Mouse (Mus musculus) neural tube, embryonic 14.5 days (tissue): Measurements from ENCODE around the gene Tbx21. TPM values are rescaled to one million over a fixed set of nuclear protein-coding genes. Genes with fewer than 3 reads are reported as not detected.

Experiments
- microRNA-seq: library from miRNA; unstranded; fragments of <30 nt; microRNA quantifications from one replicate; pipeline ENCODE4, GENCODE M21; 2016
- polyA plus RNA-seq: library from polyadenylated mRNA; unstranded; fragments of >200 nt; fragmentation: Nextera tagmentation; extraction: Ambion mirVana; gene quantifications from 2 replicates; pipeline ENCODE4 v1.2.1, GENCODE M21; 2014

Gene Tbx21
- polyA plus RNA-seq, 1 experiment from 2014 or later, result 0.21 TPM

Small RNA genes lying within 50 kb of the gene (microRNA-seq; reads per million reads assigned to microRNA genes)
- gene Mir7235 (not detected), gene Mir8103 (not detected)

Other genes with a start within 250 kb of the Tbx21 start
- gene Cdk5rap3, start 198.8 kb downstream of the Tbx21 start, polyA plus RNA-seq, result 80.0 and 82.4 TPM in 2 replicates
- 0.09 and 0.36 TPM in 2 replicates for gene Prr15l, start 187.2 kb downstream of the Tbx21 start, polyA plus RNA-seq
- 21.7 and 23.4 TPM in 2 replicates for gene Pnpo, start 171.3 kb downstream of the Tbx21 start, polyA plus RNA-seq
- 14.7 and 17.8 TPM in 2 replicates for gene Sp2, start 132.4 kb downstream of the Tbx21 start, polyA plus RNA-seq
- 0.09 TPM in 1 of 2 replicates, not detected in the other for gene Sp6, start 101.9 kb downstream of the Tbx21 start, polyA plus RNA-seq
- gene Scrn2, start 85.4 kb downstream of the Tbx21 start, polyA plus RNA-seq, result 8.6 and 10.9 TPM in 2 replicates
- gene Lrrc46, start 73.9 kb downstream of the Tbx21 start, polyA plus RNA-seq, result 2.2 and 2.4 TPM in 2 replicates
- 60.8 and 63.5 TPM in 2 replicates for gene Mrpl10, start 73.8 kb downstream of the Tbx21 start, polyA plus RNA-seq
- 9.1 and 9.6 TPM in 2 replicates for gene Osbpl7, start 64.7 kb downstream of the Tbx21 start, polyA plus RNA-seq
- gene Tbkbp1, start 36.2 kb upstream of the Tbx21 start, polyA plus RNA-seq, result 8.4 and 9.0 TPM in 2 replicates
- gene Kpnb1, start 72.5 kb upstream of the Tbx21 start, polyA plus RNA-seq, result 32.1 and 38.0 TPM in 2 replicates
- gene Npepps, start 165.3 kb upstream of the Tbx21 start, polyA plus RNA-seq, result 137 and 157 TPM in 2 replicates
- gene Mrpl45, start 200.4 kb upstream of the Tbx21 start, polyA plus RNA-seq, result 43.9 and 44.0 TPM in 2 replicates
- 0.49 and 0.71 TPM in 2 replicates for gene Gpr179, start 236.7 kb upstream of the Tbx21 start, polyA plus RNA-seq
- gene Socs7, start 247.2 kb upstream of the Tbx21 start, polyA plus RNA-seq, result 6.3 and 6.7 TPM in 2 replicates